Mouse (Mus musculus): ENCODE measurements around the gene Osbp. TPM values are rescaled to one million over a fixed set of nuclear protein-coding genes. Genes with fewer than 3 reads are reported as not detected.

Osbp gene
- total and polyA plus RNA-seq, 2 experiments from 2014 or later, result 3.1 to 30.3 TPM

- DNase-seq (no peak), ATAC-seq (no peak)
- no peaks in the 10 kb centered on the region for H3K4me1 ChIP-seq (ENCODE audit: insufficient read depth)
- no peak overlapping the region for H3K4me2 ChIP-seq (ENCODE audit: low read depth)
- no peak for TF ChIP-seq CTCF (IDR thresholded peaks at IDR 0.05; ENCODE audit: low read depth)
- no peak overlapping the region for H3K4me3 ChIP-seq (ENCODE audit: low read depth, low read length)
- H3K9ac ChIP-seq, result no peak overlapping the region
- H3K27ac ChIP-seq (ENCODE audit: low read depth, low read length), result no peak overlapping the region
- H3K36me3 ChIP-seq (ENCODE audit: insufficient read depth), result peaks cover 81% of the 10 kb centered on the region
- WGBS, result 93% methylated on average over 3 of the region's 3 CpGs
- H3K9me3 ChIP-seq (ENCODE audit: low read length), result no peaks in the 10 kb centered on the region
- H3K27me3 ChIP-seq (ENCODE audit: insufficient read depth, low read length), result no peaks in the 10 kb centered on the region
These were observed 22.1 kb downstream of the Osbp start for GRCm38 (mm10) chr19:11987841-11988240.

- H3K36me3 ChIP-seq (ENCODE audit: insufficient read depth), result peaks cover 78% of the 10 kb centered on the region
- H3K9ac ChIP-seq, result no peak overlapping the region
- no peak for TF ChIP-seq CTCF (IDR thresholded peaks at IDR 0.05; ENCODE audit: low read depth)
These were observed 23.6 kb downstream of the Osbp start for GRCm38 (mm10) chr19:11989334-11989733.

GRCm38 (mm10) chr19:11992034-11992433 lies 26.3 kb downstream of the Osbp start:
- Histone ChIP-seq H3K4me2 (ENCODE audit: low read depth) (no peak overlapping the region), H3K4me1 (ENCODE audit: insufficient read depth) (no peaks in the 10 kb centered on the region), H3K9ac (no peak overlapping the region), H3K4me3 (ENCODE audit: low read depth, low read length) (no peak overlapping the region), H3K27ac (ENCODE audit: low read depth, low read length) (no peak overlapping the region), H3K9me3 (ENCODE audit: low read length) (no peaks in the 10 kb centered on the region), H3K27me3 (ENCODE audit: insufficient read depth, low read length) (no peaks in the 10 kb centered on the region), H3K36me3 (ENCODE audit: insufficient read depth) (peaks cover 72% of the 10 kb centered on the region)
- ATAC-seq (no peak), DNase-seq (no peak)
- no peak for TF ChIP-seq CTCF (IDR thresholded peaks at IDR 0.05; ENCODE audit: low read depth)
- 94% methylated on average over 9 of the region's 9 CpGs for WGBS

More at GRCm38 (mm10) chr19:11989334-11989733, 23.6 kb downstream of the Osbp start:
- no peak overlapping the region for H3K4me3 ChIP-seq (ENCODE audit: low read depth, low read length)
- no peaks in the 10 kb centered on the region for H3K4me1 ChIP-seq (ENCODE audit: insufficient read depth)
- WGBS, result 95% methylated on average over 7 of the region's 7 CpGs
- no peaks in the 10 kb centered on the region for H3K9me3 ChIP-seq (ENCODE audit: low read length)
- H3K27me3 ChIP-seq (ENCODE audit: insufficient read depth, low read length), result no peaks in the 10 kb centered on the region
- H3K27ac ChIP-seq (ENCODE audit: low read depth, low read length), result no peak overlapping the region
- ATAC-seq (no peak), DNase-seq (no peak)
- H3K4me2 ChIP-seq (ENCODE audit: low read depth), result no peak overlapping the region

- TF ChIP-seq CTCF (IDR thresholded peaks at IDR 0.05; ENCODE audit: low read depth), result no peak
- H3K4me3 ChIP-seq (ENCODE audit: low read depth, low read length), result no peak overlapping the region
- H3K9ac ChIP-seq, result no peak overlapping the region
- H3K27ac ChIP-seq (ENCODE audit: low read depth, low read length), result no peak overlapping the region
- no peak for ATAC-seq
- 90% methylated on average over 10 of the region's 10 CpGs for WGBS
- H3K9me3 ChIP-seq (ENCODE audit: low read length), result no peaks in the 10 kb centered on the region
- H3K4me1 ChIP-seq (ENCODE audit: insufficient read depth), result no peaks in the 10 kb centered on the region
- peaks cover 68% of the 10 kb centered on the region for H3K36me3 ChIP-seq (ENCODE audit: insufficient read depth)
- H3K4me2 ChIP-seq (ENCODE audit: low read depth), result no peak overlapping the region
- no peak for DNase-seq
- H3K27me3 ChIP-seq (ENCODE audit: insufficient read depth, low read length), result no peaks in the 10 kb centered on the region
These were observed 26.8 kb downstream of the Osbp start for GRCm38 (mm10) chr19:11992441-11993029.

GRCm38 (mm10) chr19:11994703-11995431 lies 29.1 kb downstream of the Osbp start:
- Histone ChIP-seq H3K4me1 (ENCODE audit: insufficient read depth) (no peaks in the 10 kb centered on the region), H3K27me3 (ENCODE audit: insufficient read depth, low read length) (no peaks in the 10 kb centered on the region), H3K9ac (no peak overlapping the region), H3K9me3 (ENCODE audit: low read length) (no peaks in the 10 kb centered on the region), H3K4me2 (ENCODE audit: low read depth) (no peak overlapping the region), H3K4me3 (ENCODE audit: low read depth, low read length) (no peak overlapping the region), H3K36me3 (ENCODE audit: insufficient read depth) (peaks cover 50% of the 10 kb centered on the region), H3K27ac (ENCODE audit: low read depth, low read length) (no peak overlapping the region)
- ATAC-seq (no peak), DNase-seq (no peak)
- TF ChIP-seq CTCF (IDR thresholded peaks at IDR 0.05; ENCODE audit: low read depth), result no peak
- WGBS, result 91% methylated on average over 6 of the region's 6 CpGs

- TF ChIP-seq CTCF (IDR thresholded peaks at IDR 0.05; ENCODE audit: low read depth), result no peak
- no peaks in the 10 kb centered on the region for H3K4me1 ChIP-seq (ENCODE audit: insufficient read depth)
- H3K27ac ChIP-seq (ENCODE audit: low read depth, low read length), result no peak overlapping the region
- ATAC-seq (no peak; the same call in 1 of the 2 replicates), DNase-seq (no peak)
- H3K4me2 ChIP-seq (ENCODE audit: low read depth), result no peak overlapping the region
- WGBS, result 75% methylated on average over 2 of the region's 2 CpGs
- peaks cover 44% of the 10 kb centered on the region for H3K36me3 ChIP-seq (ENCODE audit: insufficient read depth)
- no peaks in the 10 kb centered on the region for H3K9me3 ChIP-seq (ENCODE audit: low read length)
- H3K27me3 ChIP-seq (ENCODE audit: insufficient read depth, low read length), result no peaks in the 10 kb centered on the region
- no peak overlapping the region for H3K9ac ChIP-seq
- H3K4me3 ChIP-seq (ENCODE audit: low read depth, low read length), result no peak overlapping the region
These were observed 30.1 kb downstream of the Osbp start for GRCm38 (mm10) chr19:11995722-11996448.

GRCm38 (mm10) chr19:12001686-12002085 lies 35.9 kb downstream of the Osbp start:
- Histone ChIP-seq H3K36me3 (ENCODE audit: insufficient read depth) (no peaks in the 10 kb centered on the region), H3K4me1 (ENCODE audit: insufficient read depth) (peaks cover 9% of the 10 kb centered on the region), H3K4me3 (ENCODE audit: low read depth, low read length) (no peak overlapping the region), H3K4me2 (ENCODE audit: low read depth) (no peak overlapping the region), H3K27ac (ENCODE audit: low read depth, low read length) (no peak overlapping the region), H3K9me3 (ENCODE audit: low read length) (no peaks in the 10 kb centered on the region), H3K27me3 (ENCODE audit: insufficient read depth, low read length) (no peaks in the 10 kb centered on the region), H3K9ac (no peak overlapping the region)
- ATAC-seq (no peak), DNase-seq (no peak)
- whole genome bisulfite sequencing, result 29% methylated on average over 3 of the region's 3 CpGs
- no peak for TF ChIP-seq CTCF (IDR thresholded peaks at IDR 0.05; ENCODE audit: low read depth)
